Mouse (Mus musculus) lung, embryonic 14.5 days (tissue): ENCODE results near the gene Rfc4. TPM values are rescaled to one million over a fixed set of nuclear protein-coding genes. Genes with fewer than 3 reads are reported as not detected.
"Not testable (repeated sequence)": the region's sequence is repeated elsewhere in the genome, so short reads cannot be mapped to it uniquely, and the experiment has no call there.

Experiments
- ATAC-seq: fragments of 200-750 bp; cut with Nextera tagmentation; 2 replicates; pipeline ENCODE4 v1.8.0; 2017; ENCODE audit warnings: mild to moderate bottlenecking, moderate TSS enrichment, moderate library complexity; ENCODE audit not compliant: insufficient read depth
- DNase-seq: peaks from one replicate; pipeline ENCODE4 v3.0.0-alpha.2; 2015
- H3K27ac ChIP-seq: fragments of 300-500 bp; sonication (generic); 2 replicates; pipeline ENCODE4 v1.5.1; 2014; ENCODE audit warnings: low read depth, mild to moderate bottlenecking, moderate library complexity
- H3K27me3 ChIP-seq: fragments of 300-500 bp; sonication (generic); 2 replicates; pipeline ENCODE4 v1.6.1; 2014; ENCODE audit warnings: low read length, control low read depth; ENCODE audit not compliant: insufficient read depth
- H3K36me3 ChIP-seq: fragments of 300-500 bp; sonication (generic); 2 replicates; pipeline ENCODE4 v1.6.1; 2014; ENCODE audit warnings: control low read depth; ENCODE audit not compliant: insufficient read depth
- H3K4me1 ChIP-seq: fragments of 300-500 bp; sonication (generic); 2 replicates; pipeline ENCODE4 v1.6.1; 2014; ENCODE audit warnings: antibody characterized with exemption, control low read depth; ENCODE audit not compliant: insufficient read depth
- H3K4me2 ChIP-seq: fragments of 300-500 bp; sonication (generic); 2 replicates; pipeline ENCODE4 v1.6.1; 2014; ENCODE audit warnings: mild to moderate bottlenecking
- H3K4me3 ChIP-seq: fragments of 300-500 bp; sonication (generic); 2 replicates; pipeline ENCODE4 v1.5.1; 2014; ENCODE audit warnings: low read depth, low read length
- H3K9ac ChIP-seq: fragments of 300-500 bp; sonication (generic); 2 replicates; pipeline ENCODE4 v1.6.1; 2014
- H3K9me3 ChIP-seq: fragments of 300-500 bp; sonication (generic); 2 replicates; pipeline ENCODE4 v1.6.1; 2016; ENCODE audit warnings: low read depth, low read length, control low read depth
- CTCF ChIP-seq: IDR thresholded peaks from 2 replicates; pipeline ENCODE4 v1.5.1; 2016; ENCODE audit warnings: antibody characterized with exemption, low read depth
- WGBS: fragments of 180-500 bp; shearing (Covaris S2); extraction: QIAGEN DNeasy Blood & Tissue Kit; methylation state at CpG from one replicate; pipeline ENCODE4 v1.1.7; 2014; 5-methylcytosine and 5-hydroxymethylcytosine counted together
- polyA plus RNA-seq: library from polyadenylated mRNA; unstranded; fragments of >200 nt; fragmentation: Nextera tagmentation; extraction: Ambion mirVana; gene quantifications from 2 replicates; pipeline ENCODE4 v1.2.1, GENCODE M21; 2014

Gene Rfc4
- polyA plus RNA-seq, 1 experiment from 2014 or later, result 148 TPM

DNA sequence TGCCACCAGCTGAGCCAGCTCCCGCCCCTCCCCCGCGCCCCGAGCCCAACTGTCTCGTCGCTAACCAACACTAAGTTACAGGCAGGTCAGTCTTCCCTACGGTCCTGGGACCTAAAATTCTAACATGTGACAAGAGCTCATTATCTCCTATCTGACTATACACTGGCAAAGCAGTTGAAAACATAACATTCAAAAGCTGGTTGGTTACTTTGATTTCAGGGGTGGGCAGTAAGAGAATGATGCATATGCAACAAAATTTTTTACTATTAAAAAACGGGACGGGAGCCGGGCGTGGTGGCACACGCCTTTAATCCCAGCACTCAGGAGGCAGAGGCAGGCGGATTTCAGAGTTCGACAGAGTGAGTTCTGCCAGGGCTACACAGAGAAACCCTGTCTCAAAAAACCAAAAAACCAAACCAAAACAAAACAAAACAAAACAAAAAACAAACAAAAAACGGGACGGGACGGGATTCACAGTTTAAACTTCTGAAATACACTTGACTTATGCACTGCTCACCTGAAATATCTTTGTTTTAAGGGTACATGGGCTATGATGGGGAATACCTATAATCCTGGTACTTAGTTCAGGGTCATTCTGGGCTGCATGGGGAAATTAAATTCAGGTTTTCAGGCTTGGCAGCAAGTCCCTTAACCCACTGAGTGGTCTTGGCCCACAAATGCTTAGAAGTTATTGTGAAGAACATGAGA lies 24.3 kb downstream of the Rfc4 start:
- no peak for DNase-seq
- Histone ChIP-seq H3K4me1 (no peaks in the 10 kb centered on the region), H3K4me3 (peak overlapping the region; percentile 34), H3K27me3 (no peaks in the 10 kb centered on the region), H3K9me3 (no peaks in the 10 kb centered on the region), H3K9ac (peak overlapping the region; percentile 46), H3K36me3 (peaks cover 1% of the 10 kb centered on the region), H3K27ac (no peak overlapping the region), H3K4me2 (peak overlapping the region; percentile 65)
- 37% methylated on average over 17 of the region's 17 CpGs for WGBS
- TF ChIP-seq CTCF, result no peak
- no peak for ATAC-seq

DNA sequence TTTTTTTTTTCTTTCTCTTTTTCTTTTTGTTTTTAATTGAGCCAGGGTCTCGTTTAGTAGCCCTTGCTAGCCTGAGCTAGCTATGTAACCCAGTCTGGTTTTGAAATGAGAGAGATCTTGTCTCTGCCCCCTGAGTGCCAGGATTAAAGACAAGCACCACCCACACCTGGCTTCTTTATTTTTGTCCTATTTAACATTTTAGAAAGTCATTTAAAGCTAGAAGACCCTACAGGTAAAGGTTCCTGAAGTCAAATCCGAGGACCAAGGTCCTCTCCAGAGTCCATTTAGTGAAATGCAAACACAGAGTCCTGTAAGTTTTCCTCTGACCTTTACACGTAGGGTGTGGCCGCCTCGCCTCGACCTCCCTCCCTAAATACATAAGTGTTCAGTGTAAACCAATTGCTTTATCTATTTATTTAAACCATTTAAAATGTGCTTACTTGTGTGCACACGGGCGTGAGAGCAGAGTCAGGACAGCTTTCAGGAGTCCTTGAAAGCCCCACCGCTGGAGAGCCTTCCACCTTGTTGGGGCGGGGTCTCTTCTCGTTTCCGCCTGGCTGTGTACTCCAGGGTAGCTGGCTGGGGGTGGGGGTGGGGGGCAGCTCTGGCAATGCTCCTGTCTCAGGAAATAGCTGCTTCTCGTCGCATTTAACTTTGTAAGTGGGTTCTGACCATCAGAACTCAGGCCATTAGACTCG lies 25.0 kb downstream of the Rfc4 start:
- ATAC-seq (no peak), DNase-seq (no peak)
- Histone ChIP-seq H3K36me3 (no peaks in the 10 kb centered on the region), H3K9ac (peak overlapping the region; percentile 46), H3K4me2 (peak overlapping the region; percentile 65), H3K9me3 (no peaks in the 10 kb centered on the region), H3K4me3 (peak overlapping the region; percentile 34), H3K4me1 (no peaks in the 10 kb centered on the region), H3K27me3 (no peaks in the 10 kb centered on the region), H3K27ac (no peak overlapping the region)
- WGBS, result 9% methylated on average over 15 of the region's 15 CpGs
- no peak for TF ChIP-seq CTCF

DNA sequence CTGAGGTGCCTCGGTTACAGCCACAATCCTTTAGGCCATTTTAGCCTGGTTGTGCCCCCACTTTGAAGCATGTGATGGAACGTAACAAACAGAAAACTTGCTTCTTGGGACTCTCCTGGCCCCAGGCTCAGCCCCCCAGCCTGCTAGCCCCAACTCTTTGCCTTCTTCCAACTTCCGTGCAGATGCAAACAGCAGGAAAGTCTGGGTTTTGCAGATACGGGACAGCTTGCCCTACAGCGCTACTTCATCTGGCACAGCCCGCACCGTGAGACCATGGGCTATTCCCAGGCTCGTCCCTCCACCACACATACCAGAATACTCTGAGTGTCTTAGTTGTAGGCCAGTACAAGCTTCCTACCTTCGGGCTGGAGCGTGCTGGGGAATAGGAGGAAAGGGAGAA lies 26.9 kb downstream of the Rfc4 start:
- Histone ChIP-seq H3K9me3 (no peaks in the 10 kb centered on the region), H3K4me2 (peak overlapping the region; percentile 62), H3K4me1 (no peaks in the 10 kb centered on the region), H3K27ac (no peak overlapping the region), H3K36me3 (no peaks in the 10 kb centered on the region), H3K27me3 (no peaks in the 10 kb centered on the region), H3K4me3 (peak overlapping the region; percentile 29), H3K9ac (peak overlapping the region; percentile 52; the same call in 1 of the 2 replicates)
- peak; percentile 56; the same call in 1 of the 2 replicates for ATAC-seq
- no peak for TF ChIP-seq CTCF
- DNase-seq, result no peak
- WGBS, result 13% methylated on average over 10 of the region's 10 CpGs

DNA sequence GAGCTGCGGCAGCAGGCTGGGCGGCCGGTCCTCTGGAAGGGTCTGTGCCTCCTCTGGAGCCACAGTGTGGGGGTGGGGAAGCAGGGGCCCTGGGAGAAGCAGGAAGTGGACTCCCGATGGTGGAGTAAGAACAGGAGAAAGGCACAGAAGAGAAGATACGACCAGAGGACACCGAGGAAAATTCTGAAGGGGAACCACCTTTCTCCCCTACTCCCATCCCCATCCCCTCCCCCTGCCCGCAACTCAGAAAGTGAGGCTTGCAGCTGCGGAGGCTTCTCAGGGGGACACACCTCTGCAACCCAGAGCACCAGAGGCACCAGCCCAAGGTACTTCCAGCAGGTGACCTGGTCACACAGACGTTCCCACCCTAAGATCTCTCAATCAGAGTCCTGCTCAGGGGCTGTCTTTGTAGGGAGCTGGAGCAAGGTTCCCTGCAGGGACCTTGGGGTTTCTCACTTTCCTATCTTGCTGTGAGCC lies 27.4 kb downstream of the Rfc4 start:
- ATAC-seq, result peak; percentile 77
- Histone ChIP-seq H3K4me1 (no peaks in the 10 kb centered on the region), H3K9ac (peak overlapping the region; percentile 52), H3K36me3 (no peaks in the 10 kb centered on the region), H3K4me3 (peak overlapping the region; percentile 29), H3K4me2 (peak overlapping the region; percentile 62), H3K27me3 (no peaks in the 10 kb centered on the region), H3K9me3 (no peaks in the 10 kb centered on the region), H3K27ac (no peak overlapping the region)
- DNase-seq, result peak; percentile 71
- TF ChIP-seq CTCF, result no peak
- WGBS, result 0% methylated on average over 9 of the region's 9 CpGs

DNA sequence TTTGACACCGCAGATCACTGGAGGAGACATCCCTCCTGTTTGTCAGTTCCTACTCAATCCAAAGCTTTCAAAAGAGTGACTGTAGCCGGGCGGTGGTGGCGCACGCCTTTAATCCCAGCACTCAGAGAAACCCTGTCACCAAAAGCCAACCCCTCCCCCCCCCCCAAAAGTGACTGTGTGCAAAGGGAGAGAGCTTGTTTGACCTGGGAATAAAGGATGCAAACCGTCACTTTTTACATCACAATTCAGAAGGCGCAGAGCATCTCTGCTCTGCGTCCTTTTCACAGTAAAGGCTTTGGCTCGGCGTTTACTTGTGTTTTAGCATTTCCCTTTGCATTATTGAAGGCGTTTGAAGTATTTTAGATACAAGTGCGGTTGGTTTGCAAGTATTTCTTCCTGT lies 27.9 kb downstream of the Rfc4 start:
- no peak for ATAC-seq
- H3K36me3 ChIP-seq, result no peaks in the 10 kb centered on the region
- H3K27me3 ChIP-seq, result no peaks in the 10 kb centered on the region
- H3K4me2 ChIP-seq, result peak overlapping the region; percentile 62
- peak overlapping the region; percentile 29 for H3K4me3 ChIP-seq
- TF ChIP-seq CTCF, result no peak
- no peaks in the 10 kb centered on the region for H3K9me3 ChIP-seq
- 8% methylated on average over 12 of the region's 12 CpGs for WGBS
- H3K27ac ChIP-seq, result no peak overlapping the region
- peak overlapping the region; percentile 52 for H3K9ac ChIP-seq
- no peaks in the 10 kb centered on the region for H3K4me1 ChIP-seq
- no peak for DNase-seq

DNA sequence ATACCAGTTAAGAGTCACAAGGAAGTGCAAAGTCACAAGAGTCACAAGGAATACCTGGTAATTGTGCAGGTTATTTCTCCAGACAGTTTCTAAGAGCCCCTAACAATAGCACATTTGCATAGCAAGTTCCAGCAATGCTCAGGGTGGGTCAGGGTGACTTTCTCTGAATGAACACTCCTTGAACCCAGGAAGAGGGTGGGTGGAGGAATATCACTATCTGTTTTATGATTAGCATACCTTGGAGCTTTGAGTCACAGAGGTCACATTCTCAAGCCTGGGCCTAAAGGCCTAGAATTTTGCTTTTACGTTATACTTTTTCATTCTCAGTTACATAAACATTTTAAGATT lies 29.5 kb downstream of the Rfc4 start:
- 100% methylated on average over 1 of the region's 1 CpGs for WGBS
- H3K27me3 ChIP-seq, H3K4me2 ChIP-seq, ATAC-seq, H3K4me3 ChIP-seq, H3K36me3 ChIP-seq, DNase-seq, H3K9me3 ChIP-seq, H3K4me1 ChIP-seq, H3K9ac ChIP-seq, H3K27ac ChIP-seq: not testable (repeated sequence)

DNA sequence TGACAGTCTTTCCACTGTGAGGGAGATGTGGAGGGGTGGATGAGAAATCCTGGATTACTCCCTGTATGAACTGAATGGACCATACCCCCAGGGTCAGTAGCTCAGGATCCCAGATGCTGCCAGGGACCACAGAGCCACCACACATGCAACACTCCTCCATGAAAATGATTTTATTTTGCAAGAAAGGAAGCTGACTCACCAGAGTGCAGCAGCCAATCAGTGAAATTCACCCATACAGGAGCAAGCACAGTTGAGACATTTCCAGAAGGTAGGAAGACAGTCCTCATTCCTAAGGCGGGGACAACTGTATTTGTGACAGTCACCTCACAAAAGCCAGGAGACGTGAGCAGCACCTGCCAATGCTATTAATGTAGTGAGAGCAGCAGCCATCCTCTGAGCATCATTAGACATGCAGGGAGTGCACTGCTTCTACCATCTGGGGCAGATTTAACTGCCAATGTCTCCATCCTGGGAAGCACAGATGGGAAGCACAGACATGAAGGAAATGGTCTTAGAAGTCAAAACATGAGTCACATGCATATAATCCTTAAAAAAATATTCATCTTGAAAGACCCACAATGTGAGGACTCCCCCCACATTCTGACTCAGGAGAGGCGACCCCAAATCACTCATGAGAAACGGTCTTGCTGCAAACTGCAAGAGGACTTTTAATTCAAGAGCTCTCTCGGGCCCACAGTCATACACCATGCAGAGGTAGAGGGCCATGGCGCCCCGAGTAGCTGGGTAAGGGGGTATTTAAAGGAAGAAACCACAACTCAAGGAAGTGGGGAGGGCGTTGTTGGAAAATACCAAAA lies 30.0 kb downstream of the Rfc4 start:
- H3K36me3 ChIP-seq, DNase-seq, H3K4me3 ChIP-seq, H3K4me1 ChIP-seq, H3K9ac ChIP-seq, H3K27ac ChIP-seq, ATAC-seq, H3K9me3 ChIP-seq, H3K27me3 ChIP-seq, H3K4me2 ChIP-seq: not testable (repeated sequence)
- 78% methylated on average over 8 of the region's 8 CpGs for WGBS

DNA sequence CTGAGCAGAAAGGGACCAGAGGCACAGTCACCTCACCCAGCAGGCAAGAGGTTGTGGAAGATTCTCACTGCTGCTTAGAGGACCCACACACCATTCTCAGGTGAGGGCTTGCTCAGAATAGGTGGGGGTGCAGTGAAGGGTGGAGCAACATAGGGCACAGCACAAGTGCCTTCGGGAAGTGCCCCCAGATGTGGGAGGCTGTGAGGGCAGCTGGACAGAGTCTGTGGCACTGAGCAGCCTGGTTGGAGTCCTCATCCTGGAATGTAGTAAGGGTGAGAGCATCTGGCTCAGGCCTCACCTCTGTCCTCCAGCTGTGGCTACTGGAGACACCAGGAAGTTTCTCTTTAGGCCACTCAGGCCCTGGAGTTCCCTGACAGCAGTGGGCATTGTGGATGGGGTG lies 30.7 kb downstream of the Rfc4 start:
- WGBS, result 44% methylated on average over 1 of the region's 1 CpGs
- H3K36me3 ChIP-seq, H3K27ac ChIP-seq, H3K27me3 ChIP-seq, H3K4me1 ChIP-seq, H3K9ac ChIP-seq, DNase-seq, H3K4me2 ChIP-seq, H3K4me3 ChIP-seq, ATAC-seq, H3K9me3 ChIP-seq: not testable (repeated sequence)

DNA sequence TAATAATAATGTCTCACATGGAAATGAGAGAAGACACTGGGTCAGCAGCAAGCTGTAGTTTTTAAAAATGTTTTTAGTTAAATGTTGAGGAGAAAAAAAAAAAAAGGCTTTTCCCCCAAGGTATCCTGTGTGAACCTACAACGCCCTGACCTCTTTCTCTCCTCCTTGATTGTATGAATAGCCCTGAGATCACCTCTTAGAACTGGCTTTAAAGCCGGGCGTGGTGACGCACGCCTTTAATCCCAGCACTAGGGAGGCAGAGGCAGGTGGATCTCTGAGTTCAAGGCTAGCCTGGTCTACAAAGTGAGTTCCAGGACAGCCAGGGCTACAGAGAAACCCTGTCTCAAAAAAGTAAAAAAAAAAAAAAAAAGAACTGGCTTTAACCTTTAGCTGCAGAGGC lies 32.0 kb downstream of the Rfc4 start:
- not testable (repeated sequence) for DNase-seq, H3K36me3 ChIP-seq, H3K27me3 ChIP-seq, H3K9ac ChIP-seq, ATAC-seq, H3K4me2 ChIP-seq, H3K27ac ChIP-seq, H3K4me3 ChIP-seq, H3K9me3 ChIP-seq, H3K4me1 ChIP-seq
- 92% methylated on average over 5 of the region's 5 CpGs for WGBS
